Mouse (Mus musculus): ENCODE data around the gene Ide.

DNA sequence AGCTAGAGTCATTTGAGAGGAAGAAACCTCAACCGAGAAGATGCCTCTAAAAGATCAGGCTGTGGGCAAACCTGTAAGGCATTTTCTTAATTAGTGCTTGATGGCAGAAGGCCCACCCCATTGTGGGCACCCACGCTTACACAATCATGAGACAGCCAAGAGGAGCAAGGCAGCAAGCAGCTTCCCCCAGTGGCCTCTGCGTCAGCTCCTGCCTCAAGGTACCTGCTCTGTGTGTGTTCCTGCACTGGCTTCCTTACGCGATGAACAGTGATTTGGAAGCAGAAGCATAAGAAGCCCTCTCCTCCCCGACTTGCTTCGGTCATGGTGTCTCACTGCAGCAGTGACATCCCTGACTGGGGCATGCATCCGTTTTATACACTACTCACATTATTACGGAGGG is 62.1 kb downstream of the Ide start:
- no peak for TF ChIP-seq CTCF (IDR thresholded peaks at IDR 0.05; ENCODE audit: low read depth)
- TF ChIP-seq EP300 (IDR thresholded peaks at IDR 0.05; ENCODE audit: low read depth) = no peak
